Mouse (Mus musculus) cerebellum, adult 9-11 months (tissue): ENCODE measurements around the gene Gmppb.

Experiments used
- DNase-seq: peaks from one replicate; pipeline ENCODE4 v3.0.0; 2022

Gmppb gene

GRCm38 (mm10) chr9:108082988-108083431 lies 34.0 kb downstream of the Gmppb start, which contains the start of gene Rnf123:
Rnf123 (minus strand) TSS chr9:108083346.
- no peak for DNase-seq

GRCm38 (mm10) chr9:108083561-108083960 lies 34.5 kb downstream of the Gmppb start:
- DNase-seq, result peak; percentile 36

GRCm38 (mm10) chr9:108085261-108085660 lies 36.2 kb downstream of the Gmppb start:
- DNase-seq, result no peak

- DNase-seq, result no peak
Measured at GRCm38 (mm10) chr9:108090611-108091120, 41.6 kb downstream of the Gmppb start.

- peak; percentile 66 for DNase-seq
Measured at GRCm38 (mm10) chr9:108093586-108093985, 44.5 kb downstream of the Gmppb start.

- DNase-seq, result peak; percentile 95
Measured at GRCm38 (mm10) chr9:108094184-108094941, 45.3 kb downstream of the Gmppb start, which contains the start of gene Apeh. Apeh (minus strand) TSS chr9:108094606.

GRCm38 (mm10) chr9:108094998-108095411 lies 46.0 kb downstream of the Gmppb start:
- DNase-seq, result peak; percentile 70

GRCm38 (mm10) chr9:108095518-108095917 lies 46.5 kb downstream of the Gmppb start:
- DNase-seq, result peak; percentile 79

GRCm38 (mm10) chr9:108095949-108096712 lies 47.1 kb downstream of the Gmppb start:
- no peak for DNase-seq

GRCm38 (mm10) chr9:108099619-108100018 lies 50.6 kb downstream of the Gmppb start:
- DNase-seq, result peak; percentile 73
